Mouse (Mus musculus) heart, embryonic 10.5 days (tissue): ENCODE measurements at regions not wholly inside any gene's neighbourhood (a gene's known extent, or its start where the extent isn't known, plus 50 kb on each side); places are given as distances from the start of the nearest gene placed in this dataset.

ENCODE experiments used
- DNase-seq: peaks from one replicate; pipeline ENCODE4 v3.0.0-alpha.2; 2017; ENCODE audit warnings: low spot score
- H3K27ac ChIP-seq: fragments of 300-500 bp; sonication (generic); 2 replicates; pipeline ENCODE4 v1.5.1; 2016; ENCODE audit warnings: mild to moderate bottlenecking
- H3K27me3 ChIP-seq: fragments of 300-500 bp; sonication (generic); 2 replicates; pipeline ENCODE4 v1.6.1; 2016; ENCODE audit warnings: mild to moderate bottlenecking; ENCODE audit not compliant: poor library complexity, insufficient read depth, severe bottlenecking
- H3K36me3 ChIP-seq: fragments of 300-500 bp; sonication (generic); 2 replicates; pipeline ENCODE4 v1.6.1; 2016; ENCODE audit warnings: mild to moderate bottlenecking, moderate library complexity
- H3K4me1 ChIP-seq: fragments of 300-500 bp; sonication (generic); 2 replicates; pipeline ENCODE4 v1.6.1; 2016; ENCODE audit warnings: mild to moderate bottlenecking
- H3K4me3 ChIP-seq: fragments of 300-500 bp; sonication (generic); 2 replicates; pipeline ENCODE4 v1.5.1; 2016; ENCODE audit warnings: mild to moderate bottlenecking, moderate library complexity
- H3K9me3 ChIP-seq: fragments of 300-500 bp; sonication (generic); 2 replicates; pipeline ENCODE4 v1.6.1; 2016; ENCODE audit warnings: mild to moderate bottlenecking, moderate library complexity
- WGBS: fragments of 180-500 bp; shearing (Covaris S2); methylation state at CpG from one replicate; pipeline ENCODE4 v1.1.7; 2016; 5-methylcytosine and 5-hydroxymethylcytosine counted together

DNA sequence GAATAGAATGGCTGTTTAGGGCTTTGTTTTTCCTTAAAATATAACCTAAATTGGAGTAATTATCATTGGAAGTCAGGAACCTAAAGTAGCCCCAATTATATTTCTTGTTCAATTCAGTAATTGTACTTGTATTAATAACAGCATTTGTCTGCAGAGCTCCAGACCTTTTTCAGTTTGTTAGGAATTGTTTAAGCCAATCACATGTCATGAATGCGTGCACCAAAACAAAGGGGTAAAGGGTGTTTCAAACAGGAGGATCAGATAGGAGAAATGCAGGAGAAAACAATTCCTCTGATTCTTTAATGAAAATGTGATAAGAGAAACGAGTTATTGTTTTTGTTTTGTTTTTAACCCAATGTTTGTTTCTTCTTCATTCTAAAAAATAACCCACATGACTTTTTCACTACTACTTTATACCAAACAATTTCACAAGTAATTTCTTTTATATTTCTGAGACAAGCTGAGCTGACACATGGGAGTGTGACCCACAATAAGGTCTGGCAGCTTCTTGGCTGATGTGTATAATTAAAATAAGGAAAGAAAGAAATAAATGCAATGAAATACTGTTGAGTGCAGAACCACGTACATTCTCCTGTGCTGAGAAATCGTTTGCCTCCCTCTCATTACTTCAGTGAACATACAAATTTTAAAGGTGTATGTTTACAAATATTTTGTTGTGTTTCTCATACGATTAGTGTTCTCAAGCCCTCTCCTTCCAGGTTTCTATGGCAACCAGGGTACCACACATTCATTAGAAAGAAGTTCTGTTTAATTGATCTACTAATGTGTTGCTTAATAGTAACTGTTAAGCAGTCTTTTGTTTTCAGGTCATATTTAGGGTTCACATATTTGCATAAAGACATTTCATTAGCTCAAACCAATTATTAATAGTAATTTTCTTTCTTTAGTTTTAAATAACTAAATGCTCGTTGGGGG lies 397.7 kb downstream of the Isl1 start:
- Histone ChIP-seq H3K4me3 (no peak overlapping the region), H3K9me3 (no peaks in the 10 kb centered on the region), H3K27ac (no peak overlapping the region), H3K27me3 (no peaks in the 10 kb centered on the region), H3K36me3 (no peaks in the 10 kb centered on the region), H3K4me1 (no peaks in the 10 kb centered on the region)
- DNase-seq, result no peak
- 74% methylated on average over 6 of the region's 6 CpGs for WGBS

DNA sequence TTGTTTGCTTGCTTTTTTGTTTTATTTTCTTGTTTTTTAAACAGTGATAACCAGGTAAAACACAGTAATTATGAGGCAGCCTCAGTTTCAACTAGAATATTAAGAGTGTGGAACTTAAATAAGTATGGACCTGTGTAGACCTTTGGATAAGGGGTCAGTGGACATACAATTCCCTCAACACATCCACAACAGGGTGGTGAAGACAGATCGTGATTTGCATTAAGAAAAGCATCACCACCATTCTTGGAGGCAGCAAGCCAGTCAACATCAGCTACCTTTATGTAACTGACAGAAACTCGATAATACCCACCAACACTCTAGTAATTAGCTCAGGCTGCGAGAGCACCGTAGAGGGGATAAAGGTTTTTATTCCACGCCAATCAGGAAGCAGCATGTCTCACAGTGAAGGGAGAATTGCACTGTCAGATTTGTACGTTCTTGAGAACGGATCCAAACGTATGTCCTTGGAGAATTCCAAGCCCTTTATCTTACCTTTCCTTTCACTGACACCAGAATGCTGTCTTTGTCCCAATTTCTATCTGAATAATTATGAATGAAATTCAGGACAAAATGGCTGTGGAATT lies 398.5 kb downstream of the Isl1 start:
- Histone ChIP-seq H3K27ac (no peak overlapping the region), H3K27me3 (no peaks in the 10 kb centered on the region), H3K36me3 (no peaks in the 10 kb centered on the region), H3K9me3 (no peaks in the 10 kb centered on the region), H3K4me3 (no peak overlapping the region), H3K4me1 (no peaks in the 10 kb centered on the region)
- no peak for DNase-seq
- WGBS, result 75% methylated on average over 8 of the region's 8 CpGs

DNA sequence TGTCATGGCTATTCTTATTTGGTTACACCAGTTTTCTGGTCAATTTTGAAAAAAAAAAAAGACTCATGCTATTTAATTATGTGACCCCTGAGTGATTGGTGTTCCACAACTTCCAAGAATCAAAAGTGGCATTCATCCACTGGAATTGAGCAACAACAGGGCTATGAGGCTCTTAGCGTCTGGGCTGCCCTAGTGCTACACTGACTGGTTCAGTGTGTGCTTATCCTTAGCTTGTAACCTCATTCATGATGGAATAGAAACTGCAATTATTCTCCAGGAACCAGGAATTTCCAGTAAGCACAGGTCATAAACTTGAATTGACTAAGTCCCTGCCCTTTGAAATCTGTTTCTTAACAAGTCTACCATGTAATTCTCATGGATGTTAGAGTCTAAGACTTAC lies 428.9 kb downstream of the Isl1 start:
- 81% methylated on average over 1 of the region's 1 CpGs for whole genome bisulfite sequencing
- no peaks in the 10 kb centered on the region for H3K36me3 ChIP-seq

DNA sequence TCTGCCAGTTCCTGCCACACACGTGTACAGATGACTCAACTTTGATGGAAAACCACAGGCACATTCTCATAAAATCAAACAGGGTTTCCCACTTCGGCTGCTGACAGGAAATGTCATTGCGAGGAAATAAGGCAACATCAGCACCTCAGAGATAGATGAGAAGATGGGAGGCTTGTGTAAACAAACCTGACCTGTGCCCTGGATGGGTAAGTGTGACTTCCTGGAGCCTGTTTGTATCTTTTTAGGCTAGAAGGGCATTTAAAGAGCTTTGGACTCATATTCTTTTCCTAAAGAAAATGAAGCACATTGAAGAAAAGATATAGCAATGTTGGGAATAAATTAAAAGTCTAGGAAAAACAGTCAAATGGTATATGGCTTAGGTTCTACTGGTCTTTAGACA lies 449.0 kb downstream of the Isl1 start:
- H3K4me3 ChIP-seq, result no peak overlapping the region
- H3K9me3 ChIP-seq, result no peaks in the 10 kb centered on the region
- H3K27me3 ChIP-seq, result no peaks in the 10 kb centered on the region
- no peak for DNase-seq
- WGBS, result 19% methylated on average over 3 of the region's 3 CpGs
- no peaks in the 10 kb centered on the region for H3K36me3 ChIP-seq
- H3K4me1 ChIP-seq, result no peaks in the 10 kb centered on the region
- no peak overlapping the region for H3K27ac ChIP-seq

More for the DNA sequence above, 428.9 kb downstream of the Isl1 start:
- Histone ChIP-seq H3K4me1 (no peaks in the 10 kb centered on the region), H3K9me3 (no peaks in the 10 kb centered on the region), H3K27me3 (no peaks in the 10 kb centered on the region), H3K27ac (no peak overlapping the region), H3K4me3 (no peak overlapping the region)
- no peak for DNase-seq

DNA sequence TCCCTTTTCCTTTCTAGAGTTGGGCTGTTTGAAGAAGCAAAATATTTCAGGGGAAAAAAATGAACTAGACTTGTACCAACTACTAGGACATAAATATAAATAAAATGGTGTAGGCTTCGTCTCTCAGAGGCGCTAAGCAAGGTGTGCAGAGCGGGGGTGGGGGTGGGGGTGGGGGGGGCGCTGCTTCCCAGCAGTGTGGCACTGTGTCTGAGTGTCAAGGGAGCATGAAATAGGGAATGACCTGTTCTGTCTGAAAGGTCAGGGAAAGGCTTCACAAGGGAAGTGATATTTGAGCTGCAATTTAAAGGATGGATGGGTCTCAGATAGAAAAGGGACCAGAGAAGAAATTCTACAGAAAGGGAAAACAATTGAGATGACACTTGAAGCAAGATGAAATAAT lies 452.9 kb downstream of the Isl1 start:
- Histone ChIP-seq H3K4me3 (no peak overlapping the region), H3K9me3 (no peaks in the 10 kb centered on the region), H3K36me3 (no peaks in the 10 kb centered on the region), H3K27ac (no peak overlapping the region), H3K4me1 (no peaks in the 10 kb centered on the region), H3K27me3 (no peaks in the 10 kb centered on the region)
- DNase-seq, result no peak
- WGBS, result 66% methylated on average over 4 of the region's 4 CpGs

DNA sequence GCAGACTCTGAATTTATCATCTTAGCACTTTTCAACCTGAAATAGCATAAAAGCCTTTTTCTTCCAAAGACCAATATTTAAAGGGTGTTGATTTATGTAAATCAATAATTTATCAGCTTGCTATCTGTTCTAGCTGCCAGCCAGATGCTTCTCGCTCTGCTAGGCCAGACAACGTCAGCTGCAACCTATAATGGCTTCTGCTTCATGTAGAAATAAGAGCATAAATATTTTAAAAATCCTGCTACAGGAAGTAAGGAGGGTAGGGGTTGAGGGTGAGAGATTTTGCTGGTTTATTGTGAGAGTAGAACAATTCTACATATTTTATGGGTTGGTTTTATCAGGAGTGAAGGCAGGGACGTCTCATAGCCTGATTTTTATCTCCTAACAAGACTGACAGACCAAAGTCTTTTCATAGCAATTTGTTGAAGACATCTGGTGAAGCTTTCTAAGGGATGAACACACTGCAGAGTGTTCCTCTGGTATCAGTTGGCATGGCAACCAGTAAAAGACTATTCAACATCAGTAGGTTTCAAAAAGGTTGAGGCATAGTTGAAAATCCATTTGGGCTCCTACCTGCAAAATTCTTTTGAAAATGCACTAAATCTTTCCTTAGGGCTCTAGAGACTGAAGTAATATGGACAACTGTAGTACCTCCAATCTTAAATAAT lies 456.7 kb downstream of the Isl1 start:
- Histone ChIP-seq H3K36me3 (no peaks in the 10 kb centered on the region), H3K27ac (no peak overlapping the region), H3K9me3 (no peaks in the 10 kb centered on the region), H3K4me3 (no peak overlapping the region), H3K4me1 (no peaks in the 10 kb centered on the region), H3K27me3 (no peaks in the 10 kb centered on the region)
- WGBS, result 56% methylated on average over 3 of the region's 3 CpGs
- DNase-seq, result no peak

DNA sequence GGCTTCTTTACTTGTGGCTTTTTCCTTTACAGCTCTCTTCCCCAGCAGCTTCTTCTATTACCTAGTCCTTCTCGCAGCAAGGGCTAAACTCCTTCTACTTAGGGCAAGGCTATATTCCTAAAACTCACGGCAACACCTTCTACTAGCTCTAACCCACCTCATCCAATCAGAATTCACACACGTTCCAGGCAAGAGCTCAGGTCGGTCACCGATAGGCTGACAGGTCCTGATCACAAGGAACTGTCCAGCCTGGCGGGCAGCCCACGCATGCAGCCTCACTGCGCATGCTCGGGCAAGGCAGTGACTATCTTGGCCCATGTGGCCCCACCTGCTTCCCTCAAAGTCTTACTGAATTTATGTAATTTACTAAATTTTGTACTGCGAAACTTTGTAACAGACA lies 466.4 kb downstream of the Isl1 start:
- DNase-seq, result no peak
- H3K27ac ChIP-seq, result no peak overlapping the region
- no peaks in the 10 kb centered on the region for H3K9me3 ChIP-seq
- no peak overlapping the region for H3K4me3 ChIP-seq
- H3K27me3 ChIP-seq, result no peaks in the 10 kb centered on the region
- no peaks in the 10 kb centered on the region for H3K36me3 ChIP-seq
- H3K4me1 ChIP-seq, result no peaks in the 10 kb centered on the region
- 58% methylated on average over 10 of the region's 10 CpGs for WGBS

DNA sequence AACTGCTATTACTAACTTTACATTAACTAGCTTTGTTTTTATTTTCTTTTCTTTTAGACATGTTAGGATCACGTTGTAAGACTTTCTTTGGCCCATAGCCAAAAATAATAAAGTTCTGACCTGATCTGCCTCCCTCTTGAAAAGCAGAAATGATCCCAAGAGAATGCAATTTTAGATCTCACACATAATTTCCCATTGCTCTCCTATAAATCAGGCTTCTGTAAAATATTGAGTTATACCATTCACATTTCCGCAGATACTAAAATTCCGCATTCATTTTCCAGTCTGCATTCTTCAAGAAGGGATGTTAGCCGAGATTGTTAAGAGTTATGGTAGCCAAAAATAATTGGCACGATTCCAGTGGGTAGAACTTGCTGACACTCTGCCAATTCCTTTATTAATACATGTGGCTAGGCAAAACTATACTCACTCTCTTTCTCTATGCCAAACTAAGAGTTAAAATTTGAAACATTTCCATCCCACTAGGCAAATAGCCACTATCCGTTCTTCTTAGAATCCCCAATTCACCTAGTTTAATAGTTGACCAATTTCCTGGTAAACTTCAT lies 473.2 kb downstream of the Isl1 start:
- H3K4me3 ChIP-seq, result no peak overlapping the region
- 74% methylated on average over 6 of the region's 6 CpGs for WGBS
- H3K9me3 ChIP-seq, result no peaks in the 10 kb centered on the region
- no peaks in the 10 kb centered on the region for H3K4me1 ChIP-seq
- H3K27ac ChIP-seq, result no peak overlapping the region
- H3K27me3 ChIP-seq, result no peaks in the 10 kb centered on the region
- DNase-seq, result no peak
- H3K36me3 ChIP-seq, result no peaks in the 10 kb centered on the region

DNA sequence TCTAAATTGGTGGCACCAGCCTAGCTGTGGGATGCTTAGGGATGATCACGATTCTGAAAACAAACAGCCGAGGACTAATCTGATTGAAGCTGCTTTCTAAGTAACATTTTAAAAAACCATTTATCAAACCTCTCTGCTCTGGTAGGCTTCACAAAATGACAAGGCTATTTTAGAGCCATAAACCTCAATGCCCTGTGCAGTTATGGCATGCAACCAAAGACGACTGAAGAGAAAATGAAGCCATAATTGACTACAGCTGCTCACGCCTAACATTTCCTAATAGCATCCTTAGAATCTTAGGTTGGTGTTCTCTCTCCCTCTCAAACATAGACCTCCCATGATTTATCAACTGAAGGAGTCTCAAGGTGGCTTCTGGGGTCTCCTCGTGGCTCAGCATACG lies 484.3 kb downstream of the Isl1 start:
- 70% methylated on average over 6 of the region's 6 CpGs for WGBS
- Histone ChIP-seq H3K27me3 (no peaks in the 10 kb centered on the region), H3K4me3 (no peak overlapping the region), H3K27ac (no peak overlapping the region), H3K36me3 (no peaks in the 10 kb centered on the region), H3K4me1 (no peaks in the 10 kb centered on the region), H3K9me3 (no peaks in the 10 kb centered on the region)
- no peak for DNase-seq

DNA sequence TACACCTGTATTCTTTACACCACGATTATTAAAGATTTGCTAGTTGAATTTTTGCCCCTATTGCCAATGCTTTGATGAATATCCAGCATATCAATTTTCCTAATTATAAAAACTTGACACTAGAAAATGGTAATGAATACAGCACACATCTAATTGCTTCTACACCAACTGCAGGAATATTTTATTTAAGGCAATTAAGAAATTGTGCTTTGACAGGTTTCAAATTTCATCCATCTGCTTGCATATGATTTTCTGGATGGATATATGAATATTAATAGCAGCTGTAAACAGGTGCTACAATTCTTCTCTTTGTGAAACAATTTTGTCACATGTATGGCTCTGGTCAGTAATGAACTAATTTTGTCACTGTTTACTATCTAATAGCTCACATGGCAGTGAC lies 487.0 kb downstream of the Isl1 start:
- H3K27me3 ChIP-seq, result no peaks in the 10 kb centered on the region
- H3K27ac ChIP-seq, result no peak overlapping the region
- no peak for DNase-seq
- no peak overlapping the region for H3K4me3 ChIP-seq
- H3K4me1 ChIP-seq, result no peaks in the 10 kb centered on the region
- H3K36me3 ChIP-seq, result no peaks in the 10 kb centered on the region
- H3K9me3 ChIP-seq, result no peaks in the 10 kb centered on the region
- 58% methylated on average over 1 of the region's 1 CpGs for WGBS

DNA sequence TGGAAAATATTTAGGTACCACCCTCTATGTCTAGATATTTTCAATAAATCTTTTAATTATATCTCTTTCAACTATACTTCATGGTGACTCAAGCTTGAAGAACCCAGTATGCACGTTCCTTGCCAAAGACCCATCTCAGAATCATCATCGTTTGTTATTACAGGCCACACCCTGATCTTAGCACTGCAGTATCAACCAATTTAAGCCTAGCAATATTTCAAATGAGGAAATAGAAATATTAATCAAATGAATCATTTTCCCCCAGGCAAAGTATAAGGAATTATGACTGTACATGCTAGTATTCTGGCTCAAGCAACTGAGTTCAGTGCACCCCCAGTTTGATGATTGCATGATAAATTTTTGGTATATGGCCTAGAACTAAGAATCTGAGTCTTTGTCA lies 495.3 kb downstream of the Isl1 start:
- Histone ChIP-seq H3K27ac (no peak overlapping the region), H3K27me3 (no peaks in the 10 kb centered on the region), H3K4me1 (no peaks in the 10 kb centered on the region), H3K9me3 (no peaks in the 10 kb centered on the region), H3K36me3 (no peaks in the 10 kb centered on the region), H3K4me3 (no peak overlapping the region)
- WGBS, result 85% methylated on average over 2 of the region's 2 CpGs
- DNase-seq, result no peak

DNA sequence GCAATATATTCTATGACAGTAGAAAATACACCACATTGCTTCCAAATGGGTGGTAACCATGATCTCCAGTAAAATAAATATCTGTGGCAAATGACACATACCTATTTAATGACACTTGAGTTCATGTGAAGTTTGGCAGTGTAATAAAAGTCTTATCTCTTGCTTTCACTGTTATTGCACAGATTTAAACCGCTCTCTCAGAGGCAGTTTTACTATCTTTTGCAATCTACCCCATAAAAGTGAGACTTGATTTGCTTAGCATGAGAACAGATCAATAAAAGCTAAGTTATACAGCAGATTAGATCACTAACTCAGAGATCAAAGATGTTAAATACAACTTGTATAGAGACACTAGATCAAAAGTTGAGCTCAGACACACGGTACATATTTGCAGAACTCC lies 510.2 kb downstream of the Isl1 start:
- WGBS, result 78% methylated on average over 2 of the region's 2 CpGs
- no peak overlapping the region for H3K27ac ChIP-seq
- H3K9me3 ChIP-seq, result no peaks in the 10 kb centered on the region
- no peak for DNase-seq
- H3K27me3 ChIP-seq, result no peaks in the 10 kb centered on the region
- H3K36me3 ChIP-seq, result no peaks in the 10 kb centered on the region
- H3K4me1 ChIP-seq, result no peaks in the 10 kb centered on the region
- no peak overlapping the region for H3K4me3 ChIP-seq

DNA sequence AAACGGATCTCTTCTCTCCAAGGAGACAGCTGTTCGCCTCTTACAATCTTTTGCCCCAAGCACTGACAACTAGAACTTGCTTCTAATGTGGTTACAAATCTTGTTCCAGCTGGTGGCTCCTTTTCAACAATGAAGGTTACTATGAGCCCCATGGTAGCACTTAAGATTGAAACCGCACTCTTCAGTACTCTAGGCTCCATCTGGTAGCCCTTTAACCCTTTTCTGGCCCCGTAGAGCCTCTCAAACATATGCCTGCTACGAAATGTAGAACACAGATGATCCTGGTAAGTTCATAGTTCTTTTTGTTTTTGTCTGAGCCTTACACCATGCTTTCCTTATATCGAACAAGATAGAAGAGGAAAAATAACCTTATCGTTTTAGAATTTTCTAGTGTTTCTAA lies 558.2 kb downstream of the Isl1 start:
- Histone ChIP-seq H3K4me3 (no peak overlapping the region), H3K27ac (no peak overlapping the region), H3K36me3 (no peaks in the 10 kb centered on the region), H3K9me3 (no peaks in the 10 kb centered on the region), H3K4me1 (0 out of 2 replicates have a peak, but pooled peaks cover 4% of the 10 kb centered on the region), H3K27me3 (no peaks in the 10 kb centered on the region)
- 69% methylated on average over 7 of the region's 7 CpGs for WGBS
- no peak for DNase-seq
